Mouse (Mus musculus) heart, embryonic 14.5 days (tissue): ENCODE measurements around the gene Mak. TPM values are rescaled to one million over a fixed set of nuclear protein-coding genes. Genes with fewer than 3 reads are reported as not detected.
A peak's percentile ranks its signal among the peaks of the same experiment; 100 is the strongest.

Source experiments
- ATAC-seq: fragments of 200-750 bp; cut with Nextera tagmentation; 2 replicates; pipeline ENCODE4 v1.8.0; 2017; ENCODE audit warnings: low read depth, moderate TSS enrichment; ENCODE audit not compliant: insufficient number of reproducible peaks, insufficient read depth, low FRiP score
- H3K27ac ChIP-seq, 2 experiments: fragments of 200-500 bp in 1 of 2; fragments of 300-500 bp in 1 of 2; sonication (generic) in 1 of 2; replicated peaks in 1 of 2; 2 replicates each; pipeline ENCODE4 v1.5.1; 2012 to 2014; ENCODE audit warnings: low read depth in 2 of 2, low read length in 2 of 2, control low read depth in 1 of 2, mild to moderate bottlenecking in 1 of 2, mixed read lengths in 1 of 2; ENCODE audit not compliant: control insufficient read depth in 1 of 2, insufficient read depth in 1 of 2
- H3K27me3 ChIP-seq: fragments of 300-500 bp; sonication (generic); 2 replicates; pipeline ENCODE4 v1.6.1; 2014; ENCODE audit warnings: mild to moderate bottlenecking, low read length, control low read depth; ENCODE audit not compliant: control insufficient read depth, insufficient read depth
- H3K36me3 ChIP-seq: fragments of 300-500 bp; sonication (generic); 2 replicates; pipeline ENCODE4 v1.6.1; 2014; ENCODE audit warnings: mild to moderate bottlenecking, control low read depth, low read length, mixed read lengths; ENCODE audit not compliant: control insufficient read depth, insufficient read depth
- H3K4me1 ChIP-seq, 2 experiments: fragments of 200-500 bp in 1 of 2; fragments of 300-500 bp in 1 of 2; sonication (generic) in 1 of 2; 2 replicates each; pipeline ENCODE4 v1.6.1; 2012 to 2014; ENCODE audit warnings: low read length in 2 of 2, control low read depth in 1 of 2, mixed read lengths in 1 of 2; ENCODE audit not compliant: control insufficient read depth in 2 of 2, insufficient read depth in 2 of 2
- H3K4me2 ChIP-seq: fragments of 300-500 bp; sonication (generic); 2 replicates; pipeline ENCODE4 v1.6.1; 2014; ENCODE audit warnings: mild to moderate bottlenecking, low read length
- H3K4me3 ChIP-seq, 2 experiments: fragments of 200-500 bp in 1 of 2; fragments of 300-500 bp in 1 of 2; sonication (generic) in 1 of 2; 2 replicates each; pipeline ENCODE4 v1.5.1; 2012 to 2014; ENCODE audit warnings: low read length in 2 of 2, mild to moderate bottlenecking in 2 of 2, control low read depth in 1 of 2, low read depth in 1 of 2, moderate library complexity in 1 of 2; ENCODE audit not compliant: control insufficient read depth in 1 of 2, insufficient read depth in 1 of 2
- H3K9ac ChIP-seq: fragments of 300-500 bp; sonication (generic); 2 replicates; pipeline ENCODE4 v1.6.1; 2014; ENCODE audit warnings: mild to moderate bottlenecking, low read length
- H3K9me3 ChIP-seq: fragments of 300-500 bp; sonication (generic); 2 replicates; pipeline ENCODE4 v1.6.1; 2016; ENCODE audit warnings: low read length, control low read depth; ENCODE audit not compliant: control insufficient read depth
- WGBS: fragments of 180-500 bp; shearing (Covaris S2); extraction: QIAGEN DNeasy Blood & Tissue Kit; methylation state at CpG from one replicate; pipeline ENCODE4 v1.1.7; 2014; 5-methylcytosine and 5-hydroxymethylcytosine counted together
- polyA plus RNA-seq: library from polyadenylated mRNA; unstranded; fragments of >200 nt; fragmentation: Nextera tagmentation; extraction: Ambion mirVana; gene quantifications from 2 replicates; pipeline ENCODE4 v1.2.1, GENCODE M21; 2014

Gene Mak
- polyA plus RNA-seq, 1 experiment from 2014 or later = 0.04 TPM

GRCm38 (mm10) chr13:41088746-41089145 lies 9.2 kb upstream of the Mak start:
- Histone ChIP-seq H3K36me3 (no peaks in the 10 kb centered on the region), H3K4me1 (no peaks in the 10 kb centered on the region), H3K9me3 (no peaks in the 10 kb centered on the region), H3K4me2 (no peak overlapping the region), H3K9ac (no peak overlapping the region), H3K27me3 (no peaks in the 10 kb centered on the region), H3K4me3 (no peak overlapping the region), H3K27ac (no peak overlapping the region)
- ATAC-seq = no peak

GRCm38 (mm10) chr13:41085140-41085539 lies 5.6 kb upstream of the Mak start:
- ATAC-seq = no peak

GRCm38 (mm10) chr13:41084521-41084920 lies 5.0 kb upstream of the Mak start:
- WGBS = 82% methylated on average over 3 of the region's 3 CpGs

More at GRCm38 (mm10) chr13:41085140-41085539, 5.6 kb upstream of the Mak start:
- Histone ChIP-seq H3K9me3 (no peaks in the 10 kb centered on the region), H3K9ac (no peak overlapping the region), H3K27me3 (peaks cover 18% of the 10 kb centered on the region), H3K4me3 (no peak overlapping the region), H3K4me1 (no peaks in the 10 kb centered on the region), H3K4me2 (no peak overlapping the region), H3K27ac (no peak overlapping the region), H3K36me3 (no peaks in the 10 kb centered on the region)
- 7% methylated on average over 2 of the region's 2 CpGs for WGBS

GRCm38 (mm10) chr13:41080700-41081099 lies 1.2 kb upstream of the Mak start:
- no peak for ATAC-seq
- no peaks in the 10 kb centered on the region for H3K9me3 ChIP-seq
- H3K9ac ChIP-seq = no peak overlapping the region
- WGBS = 82% methylated on average over 6 of the region's 6 CpGs
- no peak overlapping the region for H3K4me3 ChIP-seq
- no peaks in the 10 kb centered on the region for H3K36me3 ChIP-seq
- no peak overlapping the region for H3K4me2 ChIP-seq
- no peak overlapping the region for H3K27ac ChIP-seq
- H3K4me1 ChIP-seq = peaks cover 3 to 11% of the 10 kb centered on the region in 2 experiments; a peak in 3 of 4 replicates
- H3K27me3 ChIP-seq = peaks cover 37% of the 10 kb centered on the region

More at GRCm38 (mm10) chr13:41084521-41084920, 5.0 kb upstream of the Mak start:
- no peak overlapping the region for H3K27ac ChIP-seq
- H3K9me3 ChIP-seq = no peaks in the 10 kb centered on the region
- no peaks in the 10 kb centered on the region for H3K36me3 ChIP-seq
- H3K9ac ChIP-seq = no peak overlapping the region
- H3K4me1 ChIP-seq = peaks cover 1% of the 10 kb centered on the region in 2 experiments; a peak in 3 of 4 replicates
- no peak overlapping the region for H3K4me2 ChIP-seq
- H3K4me3 ChIP-seq = no peak overlapping the region
- H3K27me3 ChIP-seq = peaks cover 22% of the 10 kb centered on the region
- ATAC-seq = no peak

- no peak overlapping the region for H3K9ac ChIP-seq
- no peak for ATAC-seq
- H3K36me3 ChIP-seq = no peaks in the 10 kb centered on the region
- H3K9me3 ChIP-seq = no peaks in the 10 kb centered on the region
- no peak overlapping the region for H3K27ac ChIP-seq
- peak overlapping the region; percentile 78 for H3K4me2 ChIP-seq
- peaks cover 37% of the 10 kb centered on the region for H3K27me3 ChIP-seq
- 54% methylated on average over 5 of the region's 5 CpGs for WGBS
- peaks cover 3 to 11% of the 10 kb centered on the region in 2 experiments; a peak in 3 of 4 replicates for H3K4me1 ChIP-seq
- peak overlapping the region in 1 of 2 experiments; percentile 46; a peak in 1 of 4 replicates for H3K4me3 ChIP-seq
These were observed 353 bp upstream of the Mak start for GRCm38 (mm10) chr13:41079859-41080258.

GRCm38 (mm10) chr13:41078690-41079420 lies 651 bp downstream of the Mak start:
- peaks cover 37% of the 10 kb centered on the region for H3K27me3 ChIP-seq
- no peaks in the 10 kb centered on the region for H3K36me3 ChIP-seq
- H3K9me3 ChIP-seq = no peaks in the 10 kb centered on the region
- H3K4me2 ChIP-seq = peak overlapping the region; percentile 78
- peak overlapping the region; percentile 5 to 46; a peak in 2 of 4 replicates for H3K4me3 ChIP-seq
- peaks cover 3 to 11% of the 10 kb centered on the region in 2 experiments; a peak in 3 of 4 replicates for H3K4me1 ChIP-seq
- 10% methylated on average over 21 of the region's 24 CpGs for WGBS
- H3K9ac ChIP-seq = peak overlapping the region; percentile 30; the same call in 1 of the 2 replicates
- ATAC-seq = no peak
- H3K27ac ChIP-seq = no peak overlapping the region

- 59% methylated on average over 9 of the region's 9 CpGs for WGBS
- H3K4me2 ChIP-seq = no peak overlapping the region
- peaks cover 31% of the 10 kb centered on the region for H3K27me3 ChIP-seq
- H3K27ac ChIP-seq = no peak overlapping the region
- no peak overlapping the region for H3K4me3 ChIP-seq
- peaks cover 3 to 11% of the 10 kb centered on the region in 2 experiments; a peak in 3 of 4 replicates for H3K4me1 ChIP-seq
- H3K9ac ChIP-seq = no peak overlapping the region
- H3K9me3 ChIP-seq = no peaks in the 10 kb centered on the region
- no peak for ATAC-seq
- H3K36me3 ChIP-seq = no peaks in the 10 kb centered on the region
These were observed 1.6 kb downstream of the Mak start for GRCm38 (mm10) chr13:41077921-41078320.
